15 mouse cellular contexts compared by ENCODE assay signal in the genomic region with DNA sequence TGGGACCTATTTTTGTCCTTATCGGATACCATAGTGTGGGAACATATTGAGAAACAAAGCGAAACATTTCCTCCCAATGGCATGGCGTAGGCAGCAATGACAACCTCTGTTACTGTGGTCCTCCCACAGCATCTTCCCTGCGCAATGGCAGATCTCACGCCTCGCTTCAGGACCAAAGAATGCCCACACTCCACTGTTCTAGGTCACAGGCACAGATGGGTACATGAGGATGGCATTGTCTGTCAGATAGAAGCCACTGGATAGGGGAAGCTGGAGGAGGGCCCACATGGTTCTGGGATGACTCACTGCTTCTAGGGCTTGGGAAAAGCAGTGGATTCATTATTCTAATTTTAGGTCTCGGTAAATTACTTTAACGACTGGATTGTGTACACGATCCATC. TPM values are rescaled to one million over a fixed set of nuclear protein-coding genes. Genes with fewer than 3 reads are reported as not detected.
A peak's percentile ranks its signal among the peaks of the same experiment; 100 is the strongest.
DNase-seq lines count a peak whose midpoint lies in the region.
"Had no signal": no experiment of that assay in that cellular context is flagged by ENCODE, and none has a peak within 500 bp of the region (broad histone marks: within the 10 kb centered on the region; RNA-seq: fewer than 3 reads in every experiment).

No protein-coding gene starts in this region.

- peak; percentile 11 for DNase-seq in left cerebral cortex, adult 11 months (ENCODE audit: low spot score)
- DNase-seq in left cerebral cortex, postnatal 4 days: no peak
- DNase-seq in Muller cell, postnatal 12 days (ENCODE audit: inconsistent ontology term): peak; percentile 95
- DNase-seq in fat pad, adult 2 months (ENCODE audit: extremely low read depth, low read depth, low spot score): peak; percentile 16
- DNase-seq in left cerebral cortex, postnatal 36 days (ENCODE audit: low spot score in 2 of 2): peak; percentile 10 to 32
- DNase-seq in neural tube, embryonic 10.5 days (ENCODE audit: extremely low spot score, low spot score): no peak
- no peak for DNase-seq in testis, postnatal 14 days (ENCODE audit: low spot score)
- DNase-seq: adrenal gland, postnatal 36 days; cerebellum, adult 18-20 months; cerebellum, postnatal 36 days; kidney, adult 2 months; kidney, postnatal 10 days; right cerebral cortex, postnatal 4 days; thymus, postnatal 14 days had no signal

- intact Hi-C loops in left cerebral cortex, postnatal 4 days (cut with DNase I): no loop called here
- intact Hi-C loops in left cerebral cortex, postnatal 36 days (cut with DNase I): no loop called here

RNA-seq across cellular contexts. Expression of gene Areg, which starts 5.6 kb away (rescaled TPM):
- total RNA-seq in left cerebral cortex, postnatal 4 days (2021): not detected
- not detected for total RNA-seq in left cerebral cortex, postnatal 36 days (2021)
- total RNA-seq: left cerebral cortex, postnatal 14 days had no signal

Comparison
In these comparisons a context has a peak if more than half of its experiments do, and no peak if none do; other contexts are left out.
1. DNase-seq: peak in left cerebral cortex, adult 11 months (single experiment), Muller cell, postnatal 12 days (single experiment), fat pad, adult 2 months (single experiment) and left cerebral cortex, postnatal 36 days (2 of 2); none in left cerebral cortex, postnatal 4 days (single experiment), neural tube, embryonic 10.5 days (single experiment) and testis, postnatal 14 days (single experiment).